Mouse (Mus musculus) megakaryocyte, embryonic 14.5 days (primary cell): ENCODE measurements around the gene Dusp16.

Experiments used
- FLI1 ChIP-seq: IDR thresholded peaks from 2 replicates; pipeline ENCODE4 v1.6.1; 2012; ENCODE audit warnings: low read length, inconsistent platforms, mixed read lengths
- GATA1 ChIP-seq: IDR thresholded peaks from 3 replicates; pipeline ENCODE4 v1.6.1; 2012; ENCODE audit warnings: mixed read lengths, low read length, inconsistent platforms, borderline replicate concordance

DNA sequence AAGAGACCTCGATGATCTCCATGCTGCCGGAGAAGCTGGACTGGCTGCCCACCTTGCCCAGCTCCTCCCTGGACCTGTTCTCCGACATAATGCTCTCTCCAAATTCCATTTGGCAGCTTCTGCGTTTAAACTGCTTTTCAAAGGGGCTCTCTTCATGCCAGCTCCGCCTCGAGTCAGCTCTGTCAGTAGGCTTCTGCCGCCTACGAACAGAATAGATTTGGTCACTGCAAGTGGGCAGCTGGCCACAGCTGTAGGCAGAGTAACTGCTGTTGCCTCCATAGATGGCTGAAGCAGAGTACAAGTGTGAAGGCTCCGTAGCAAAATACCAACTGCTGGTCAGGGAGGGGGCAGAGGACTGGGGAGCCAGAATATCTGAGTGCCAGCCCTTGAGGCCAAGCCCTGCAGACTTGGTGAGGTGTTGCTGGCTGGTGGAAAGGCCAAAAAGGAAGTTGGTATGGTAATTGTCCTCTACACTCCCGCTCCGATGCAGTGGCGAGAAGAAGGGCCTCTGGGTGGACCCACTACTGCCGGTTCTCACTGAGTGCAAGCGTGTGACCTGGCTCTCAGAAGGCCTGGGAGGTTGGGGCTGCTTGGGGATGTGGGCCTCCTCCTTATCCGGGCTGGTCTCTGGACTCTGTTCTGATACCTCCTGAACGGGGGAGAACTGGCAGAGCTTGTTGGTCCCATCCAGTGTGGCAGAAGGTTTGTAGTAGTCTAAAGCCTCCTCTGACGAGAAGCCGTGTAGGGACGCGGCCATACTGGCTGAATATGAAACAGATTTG is 74.3 kb downstream of the Dusp16 start:
- TF ChIP-seq GATA1 = no peak
- no peak for TF ChIP-seq FLI1
